Mouse (Mus musculus) ovary, adult 2 months (tissue): ENCODE measurements around the gene Fbxw14. TPM values are rescaled to one million over a fixed set of nuclear protein-coding genes. Genes with fewer than 3 reads are reported as not detected.

Source experiments
- polyA plus RNA-seq: library from polyadenylated mRNA; depleted of rRNA; stranded (reverse); fragments of >200 nt; gene quantifications from 2 replicates; pipeline ENCODE4 v1.2.3, GENCODE M21; 2012; rRNA removed

Gene Fbxw14
- 2.8 and 3.0 TPM in 2 replicates for polyA plus RNA-seq

GRCm38 (mm10) chr9:109287576-109287975 is at the start of gene Fbxw14:
TSS of gene Fbxw14 (minus strand) at chr9:109287676.

GRCm38 (mm10) chr9:109234654-109235053 is 52.8 kb downstream of the Fbxw14 start, which contains the start of gene Fbxw20:
TSS of gene Fbxw20 (minus strand) at chr9:109234754.

Other genes starting within 250 kb of the Fbxw14 start
- 577 and 1,079 TPM in 2 replicates for gene Shisa5, start 249.1 kb downstream of the Fbxw14 start, polyA plus RNA-seq
- gene Trex1, start 227.9 kb downstream of the Fbxw14 start, polyA plus RNA-seq: 128 and 138 TPM in 2 replicates
- 43.3 and 45.4 TPM in 2 replicates for gene Atrip, start 213.6 kb downstream of the Fbxw14 start, polyA plus RNA-seq
- gene Ccdc51, start 205.2 kb downstream of the Fbxw14 start, polyA plus RNA-seq: 8.3 and 9.5 TPM in 2 replicates
- gene Tma7, start 205.1 kb downstream of the Fbxw14 start, polyA plus RNA-seq: 5.8 and 7.3 TPM in 2 replicates
- 72.4 and 89.8 TPM in 2 replicates for gene Plxnb1, start 192.3 kb downstream of the Fbxw14 start, polyA plus RNA-seq
- 2.7 and 3.6 TPM in 2 replicates for gene Fbxw21, start 125.6 kb downstream of the Fbxw14 start, polyA plus RNA-seq
- gene Fbxw13, start 91.7 kb downstream of the Fbxw14 start, polyA plus RNA-seq: 0.75 and 0.92 TPM in 2 replicates
- gene Fbxw20, start 52.9 kb downstream of the Fbxw14 start, polyA plus RNA-seq: 0.55 and 1.0 TPM in 2 replicates
- gene Fbxw28, start 52.0 kb upstream of the Fbxw14 start, polyA plus RNA-seq: 2.0 and 3.2 TPM in 2 replicates
- 1.0 and 1.1 TPM in 2 replicates for gene Fbxw22, start 116.6 kb upstream of the Fbxw14 start, polyA plus RNA-seq
- 2.0 TPM in 2 replicates for gene Fbxw16, start 161.5 kb upstream of the Fbxw14 start, polyA plus RNA-seq
- 1.3 and 2.0 TPM in 2 replicates for gene Fbxw19, start 208.2 kb upstream of the Fbxw14 start, polyA plus RNA-seq